Mouse (Mus musculus) MEL (cell line): ENCODE measurements around the gene Mysm1. TPM values are rescaled to one million over a fixed set of nuclear protein-coding genes. Genes with fewer than 3 reads are reported as not detected.
A peak's percentile ranks its signal among the peaks of the same experiment; 100 is the strongest.

Experiments used
- DNase-seq: peaks from one replicate; pipeline ENCODE4 v3.0.0; 2011; ENCODE audit warnings: low read depth, low spot score
- H3K27ac ChIP-seq: 2 replicates; pipeline ENCODE4 v1.5.1; 2012; ENCODE audit warnings: low read depth, mild to moderate bottlenecking, control low read depth, low read length, moderate library complexity; ENCODE audit not compliant: control insufficient read depth
- H3K27me3 ChIP-seq, 2 experiments: fragments of 150-350 bp in 1 of 2; sonication (generic) in 1 of 2; 2 replicates each; pipeline ENCODE4 v1.6.1; 2012; ENCODE audit warnings: low read length in 2 of 2, mild to moderate bottlenecking in 2 of 2, improper control_type of control experiment in 1 of 2, moderate library complexity in 1 of 2; ENCODE audit not compliant: insufficient read depth in 2 of 2, control insufficient read depth in 1 of 2
- H3K36me3 ChIP-seq, 2 experiments: 2 replicates each; pipeline ENCODE4 v1.6.1; 2012 to 2014; ENCODE audit warnings: low read length in 2 of 2, improper control_type of control experiment in 1 of 2, inconsistent platforms in 1 of 2, mild to moderate bottlenecking in 1 of 2; ENCODE audit not compliant: insufficient read depth in 2 of 2, control insufficient read depth in 1 of 2
- H3K4me1 ChIP-seq, 2 experiments: fragments of 150-350 bp in 1 of 2; sonication (generic) in 1 of 2; 2 replicates each; pipeline ENCODE4 v1.6.1; 2012; ENCODE audit warnings: low read length in 2 of 2, improper control_type of control experiment in 1 of 2, mild to moderate bottlenecking in 1 of 2; ENCODE audit not compliant: insufficient read depth in 2 of 2, control insufficient read depth in 1 of 2
- H3K4me3 ChIP-seq, 2 experiments: fragments of 150-350 bp in 1 of 2; sonication (generic) in 1 of 2; 2 replicates each; pipeline ENCODE4 v1.5.1; 2012; ENCODE audit warnings: low read depth in 2 of 2, low read length in 2 of 2, mild to moderate bottlenecking in 2 of 2, moderate library complexity in 2 of 2, control low read depth in 1 of 2, improper control_type of control experiment in 1 of 2; ENCODE audit not compliant: control insufficient read depth in 1 of 2, insufficient read depth in 1 of 2
- H3K79me2 ChIP-seq: 2 replicates; pipeline ENCODE4 v1.6.1; 2012; ENCODE audit warnings: mild to moderate bottlenecking, low read length, moderate library complexity; ENCODE audit not compliant: control insufficient read depth, poor library complexity, insufficient read depth
- H3K9ac ChIP-seq: 2 replicates; pipeline ENCODE4 v1.6.1; 2012; ENCODE audit warnings: low read depth, mild to moderate bottlenecking, control low read depth, low read length, moderate library complexity; ENCODE audit not compliant: control insufficient read depth, poor library complexity, severe bottlenecking
- H3K9me3 ChIP-seq: fragments of 150-350 bp; sonication (generic); replicated peaks from 2 replicates; pipeline ENCODE4 v1.6.1; 2012; ENCODE audit warnings: mild to moderate bottlenecking, low read length, improper control_type of control experiment, moderate library complexity; ENCODE audit not compliant: insufficient read depth
- CHD2 ChIP-seq: IDR thresholded peaks from 2 replicates; pipeline ENCODE4 v1.6.1; 2011; ENCODE audit warnings: low read length, improper control_type of control experiment
- CTCF ChIP-seq, 3 experiments: IDR thresholded peaks in 2 of 3; conservative IDR thresholded peaks in 1 of 3; 2 replicates each; pipeline ENCODE4 v1.5.1; 2011 to 2012; ENCODE audit warnings: low read length in 3 of 3, low read depth in 2 of 3, mild to moderate bottlenecking in 2 of 3, improper control_type of control experiment in 1 of 3, inconsistent platforms in 1 of 3, mixed read lengths in 1 of 3, moderate library complexity in 1 of 3; ENCODE audit not compliant: control insufficient read depth in 1 of 3, insufficient read depth in 1 of 3, poor library complexity in 1 of 3, severe bottlenecking in 1 of 3
- ELF1 ChIP-seq: IDR thresholded peaks from 2 replicates; pipeline ENCODE4 v1.6.1; 2014; ENCODE audit warnings: low read depth, mild to moderate bottlenecking, inconsistent platforms, low read length, improper control_type of control experiment, moderate library complexity
- MAFK ChIP-seq: IDR thresholded peaks from 2 replicates; pipeline ENCODE4 v1.6.1; 2011; ENCODE audit warnings: low read depth, mild to moderate bottlenecking, low read length, improper control_type of control experiment, borderline replicate concordance
- MAX ChIP-seq: IDR thresholded peaks from 2 replicates; pipeline ENCODE4 v1.6.1; 2011; ENCODE audit warnings: low read length, improper control_type of control experiment
- MAZ ChIP-seq: IDR thresholded peaks from 2 replicates; pipeline ENCODE4 v1.6.1; 2012; ENCODE audit warnings: low read depth, mild to moderate bottlenecking, inconsistent platforms, low read length, improper control_type of control experiment
- MXI1 ChIP-seq: IDR thresholded peaks from 2 replicates; pipeline ENCODE4 v1.6.1; 2011; ENCODE audit warnings: mild to moderate bottlenecking, low read depth, low read length, improper control_type of control experiment
- MYB ChIP-seq: IDR thresholded peaks from 2 replicates; pipeline ENCODE4 v1.6.1; 2011; ENCODE audit warnings: mild to moderate bottlenecking, low read depth, low read length, improper control_type of control experiment
- NELFE ChIP-seq: IDR thresholded peaks from 2 replicates; pipeline ENCODE4 v1.6.1; 2011; ENCODE audit warnings: low read depth, low read length, improper control_type of control experiment
- RAD21 ChIP-seq: IDR thresholded peaks from 2 replicates; pipeline ENCODE4 v1.6.1; 2011; ENCODE audit warnings: mild to moderate bottlenecking, low read depth, low read length, improper control_type of control experiment
- RCOR1 ChIP-seq: IDR thresholded peaks from 2 replicates; pipeline ENCODE4 v1.6.1; 2012; ENCODE audit warnings: low read depth, mild to moderate bottlenecking, inconsistent platforms, low read length, improper control_type of control experiment
- SMC3 ChIP-seq: IDR thresholded peaks from 2 replicates; pipeline ENCODE4 v1.6.1; 2011; ENCODE audit warnings: low read depth, low read length, improper control_type of control experiment
- TAL1 ChIP-seq: IDR thresholded peaks from 2 replicates; pipeline ENCODE4 v1.6.1; 2012; ENCODE audit warnings: mild to moderate bottlenecking, inconsistent platforms, low read length, moderate library complexity, mixed read lengths
- ZC3H11A ChIP-seq: IDR thresholded peaks from 2 replicates; pipeline ENCODE4 v1.6.1; 2012; ENCODE audit warnings: low read depth, mild to moderate bottlenecking, inconsistent platforms, low read length, improper control_type of control experiment
- ZKSCAN1 ChIP-seq: IDR thresholded peaks from 2 replicates; pipeline ENCODE4 v1.6.1; 2012; ENCODE audit warnings: low read depth, mild to moderate bottlenecking, inconsistent platforms, low read length, improper control_type of control experiment, moderate library complexity
- polyA plus RNA-seq, 2 experiments: library from polyadenylated mRNA; stranded (reverse) in 1 of 2; unstranded in 1 of 2; fragments of >175 nt in 1 of 2; fragments of >200 nt in 1 of 2; gene quantifications; 2 replicates each; pipeline versions ENCODE4 v1.2.1 to v1.2.4; 2012; ENCODE audit warnings: low replicate concordance in 2 of 2, low read depth in 1 of 2; ENCODE audit not compliant: insufficient read length in 2 of 2, insufficient read depth in 1 of 2, missing spikeins in 1 of 2
- total RNA-seq: library from RNA; depleted of rRNA; stranded (reverse); fragments of 300-350 nt; gene quantifications from 2 replicates; pipeline ENCODE4 v1.2.3, GENCODE M21; 2012

Gene Mysm1
- total and polyA plus RNA-seq, 3 experiments, result 10.8 to 14.8 TPM; not detected in 1

- TF ChIP-seq TAL1 (no peak), CHD2 (no peak), MXI1 (no peak), ELF1 (no peak), CTCF (IDR thresholded peaks at IDR 0.05 in 2 of 3, conservative IDR thresholded peaks at IDR 0.05 in 1 of 3; ENCODE audit: control insufficient read depth in 1 of 3, insufficient read depth in 1 of 3, low read depth in 2 of 3, low read length in 3 of 3, poor library complexity in 1 of 3, severe bottlenecking in 1 of 3) (no peak), MAFK (no peak), ZKSCAN1 (no peak)
- TF ChIP-seq, all 39 proteins: peak for 0
- Histone ChIP-seq H3K36me3 (no peaks in the 10 kb centered on the region), H3K4me1 (no peaks in the 10 kb centered on the region), H3K4me3 (no peak overlapping the region), H3K9ac (no peak overlapping the region), H3K27ac (no peak overlapping the region), H3K9me3 (no peaks in the 10 kb centered on the region), H3K27me3 (no peaks in the 10 kb centered on the region), H3K79me2 (no peaks in the 10 kb centered on the region)
- no peak for DNase-seq
Observed at GRCm38 (mm10) chr4:95012706-95013105, 33.8 kb upstream of the Mysm1 start.

DNA sequence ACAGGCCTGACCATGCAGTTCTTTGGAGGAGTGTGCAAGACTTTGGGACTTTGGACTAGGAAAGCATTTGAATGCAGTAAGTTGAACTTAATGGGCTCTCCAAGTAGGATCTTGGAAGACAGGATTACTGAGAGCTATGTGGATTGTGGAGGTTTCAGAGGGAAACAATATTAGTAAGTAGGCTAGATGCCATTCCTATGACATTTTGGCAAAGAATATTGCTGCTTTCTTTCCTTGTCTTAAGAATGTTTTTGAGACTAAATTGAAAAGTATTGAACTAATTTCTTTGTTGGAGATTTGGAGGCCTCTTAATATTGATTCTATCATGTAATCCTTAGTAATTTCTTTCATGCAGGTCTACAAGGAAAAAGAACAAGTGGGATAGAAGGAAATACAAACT is 33.4 kb upstream of the Mysm1 start:
- Histone ChIP-seq H3K79me2 (no peaks in the 10 kb centered on the region), H3K4me1 (no peaks in the 10 kb centered on the region), H3K9me3 (no peaks in the 10 kb centered on the region), H3K27ac (no peak overlapping the region), H3K9ac (no peak overlapping the region), H3K36me3 (no peaks in the 10 kb centered on the region), H3K4me3 (no peak overlapping the region), H3K27me3 (no peaks in the 10 kb centered on the region)
- no peak for DNase-seq
- TF ChIP-seq ELF1 (no peak), RCOR1 (no peak), MYB (no peak), MAX (no peak), ZKSCAN1 (no peak), NELFE (no peak), CHD2 (no peak)

- Histone ChIP-seq H3K27ac (no peak overlapping the region), H3K4me3 (no peak overlapping the region), H3K9ac (no peak overlapping the region), H3K4me1 (no peaks in the 10 kb centered on the region), H3K9me3 (no peaks in the 10 kb centered on the region), H3K79me2 (no peaks in the 10 kb centered on the region), H3K27me3 (no peaks in the 10 kb centered on the region), H3K36me3 (no peaks in the 10 kb centered on the region)
- DNase-seq, result peak; percentile 64
- peak; percentile 98 for TF ChIP-seq ZC3H11A
- peak; percentile 99 for TF ChIP-seq RAD21
- TF ChIP-seq RCOR1, result no peak
- no peak for TF ChIP-seq MAZ
- peak; percentile 99 for TF ChIP-seq SMC3
- TF ChIP-seq CTCF (IDR thresholded peaks at IDR 0.05 in 2 of 3, conservative IDR thresholded peaks at IDR 0.05 in 1 of 3; ENCODE audit: control insufficient read depth in 1 of 3, insufficient read depth in 1 of 3, low read depth in 2 of 3, low read length in 3 of 3, poor library complexity in 1 of 3, severe bottlenecking in 1 of 3), result peak; percentile 84 to 94 (median 92)
Observed at GRCm38 (mm10) chr4:95008175-95009057, 29.5 kb upstream of the Mysm1 start.
